Mouse (Mus musculus) neural tube, embryonic 14.5 days (tissue): Measurements from ENCODE around the gene Gm17087. TPM values are rescaled to one million over a fixed set of nuclear protein-coding genes. Genes with fewer than 3 reads are reported as not detected.
A peak's percentile ranks its signal among the peaks of the same experiment; 100 is the strongest.

Experiments used
- ATAC-seq: fragments of 200-750 bp; cut with Nextera tagmentation; 2 replicates; pipeline ENCODE4 v1.8.0; 2017; ENCODE audit warnings: low read depth, mild to moderate bottlenecking, moderate TSS enrichment, moderate library complexity
- H3K27ac ChIP-seq: fragments of 300-500 bp; sonication (generic); 2 replicates; pipeline ENCODE4 v1.5.1; 2014; ENCODE audit warnings: low read depth, mild to moderate bottlenecking, control low read depth, low read length, moderate library complexity, mixed read lengths
- H3K27me3 ChIP-seq: fragments of 300-500 bp; sonication (generic); 2 replicates; pipeline ENCODE4 v1.6.1; 2014; ENCODE audit warnings: low read length; ENCODE audit not compliant: control insufficient read depth, insufficient read depth
- H3K36me3 ChIP-seq: fragments of 300-500 bp; sonication (generic); 2 replicates; pipeline ENCODE4 v1.6.1; 2014; ENCODE audit warnings: low read length, mixed read lengths; ENCODE audit not compliant: control insufficient read depth, insufficient read depth
- H3K4me1 ChIP-seq: fragments of 300-500 bp; sonication (generic); 2 replicates; pipeline ENCODE4 v1.6.1; 2014; ENCODE audit warnings: low read length; ENCODE audit not compliant: control insufficient read depth, insufficient read depth
- H3K4me2 ChIP-seq: fragments of 300-500 bp; sonication (generic); 2 replicates; pipeline ENCODE4 v1.6.1; 2014; ENCODE audit warnings: mild to moderate bottlenecking, low read depth, low read length, control low read depth
- H3K4me3 ChIP-seq: fragments of 300-500 bp; sonication (generic); 2 replicates; pipeline ENCODE4 v1.5.1; 2014; ENCODE audit warnings: low read depth, low read length, control low read depth, mixed read lengths
- H3K9ac ChIP-seq: fragments of 300-500 bp; sonication (generic); replicated peaks from 2 replicates; pipeline ENCODE4 v1.6.1; 2014; ENCODE audit warnings: low read depth, mild to moderate bottlenecking, control low read depth, low read length, mixed read lengths
- H3K9me3 ChIP-seq: fragments of 300-500 bp; sonication (generic); 2 replicates; pipeline ENCODE4 v1.6.1; 2016; ENCODE audit warnings: low read length; ENCODE audit not compliant: control insufficient read depth
- WGBS: fragments of 180-500 bp; shearing (Covaris S2); extraction: QIAGEN DNeasy Blood & Tissue Kit; methylation state at CpG from one replicate; pipeline ENCODE4 v1.1.7; 2014; 5-methylcytosine and 5-hydroxymethylcytosine counted together
- polyA plus RNA-seq: library from polyadenylated mRNA; unstranded; fragments of >200 nt; fragmentation: Nextera tagmentation; extraction: Ambion mirVana; gene quantifications from 2 replicates; pipeline ENCODE4 v1.2.1, GENCODE M21; 2014

Gene Gm17087
- polyA plus RNA-seq, 1 experiment from 2014 or later, result not detected

- ATAC-seq, result no peak
- H3K4me1 ChIP-seq, result peaks cover 18% of the 10 kb centered on the region
- H3K4me3 ChIP-seq, result no peak overlapping the region
- 0 out of 2 replicates have a peak, but pooled peaks cover 9% of the 10 kb centered on the region for H3K27me3 ChIP-seq
- no peak overlapping the region for H3K4me2 ChIP-seq
- no peak overlapping the region for H3K9ac ChIP-seq
- H3K27ac ChIP-seq, result no peak overlapping the region
- H3K9me3 ChIP-seq, result no peaks in the 10 kb centered on the region
- 90% methylated on average over 3 of the region's 3 CpGs for WGBS
- no peaks in the 10 kb centered on the region for H3K36me3 ChIP-seq
Measured at GRCm38 (mm10) chr17:8528641-8529040, 38.1 kb downstream of the Gm17087 start.

GRCm38 (mm10) chr17:8526815-8527261, 39.9 kb downstream of the Gm17087 start:
- no peak for ATAC-seq
- Histone ChIP-seq H3K9ac (no peak overlapping the region), H3K4me3 (no peak overlapping the region), H3K9me3 (no peaks in the 10 kb centered on the region), H3K4me2 (no peak overlapping the region), H3K36me3 (no peaks in the 10 kb centered on the region), H3K4me1 (peaks cover 22% of the 10 kb centered on the region), H3K27ac (no peak overlapping the region), H3K27me3 (0 out of 2 replicates have a peak, but pooled peaks cover 9% of the 10 kb centered on the region)
- WGBS, result 19% methylated on average over 9 of the region's 9 CpGs

- WGBS, result 5% methylated on average over 21 of the region's 21 CpGs
- Histone ChIP-seq H3K9ac (0 out of 2 replicates have a peak overlapping the region, but pooled peaks have one; percentile 16), H3K4me3 (peak overlapping the region; percentile 56; the same call in 1 of the 2 replicates), H3K4me1 (peaks cover 22% of the 10 kb centered on the region), H3K36me3 (no peaks in the 10 kb centered on the region), H3K27ac (no peak overlapping the region), H3K4me2 (peak overlapping the region; percentile 94), H3K9me3 (no peaks in the 10 kb centered on the region), H3K27me3 (0 out of 2 replicates have a peak, but pooled peaks cover 9% of the 10 kb centered on the region)
- no peak for ATAC-seq
Measured at GRCm38 (mm10) chr17:8525971-8526740, 40.6 kb downstream of the Gm17087 start.

- Histone ChIP-seq H3K27ac (no peak within 1 kb of the TSS), H3K4me3 (peak within 1 kb of the TSS; percentile 56), H3K27me3 (0 out of 2 replicates have a peak, but pooled peaks cover 9% of the 10 kb centered on the region), H3K4me1 (peaks cover 22% of the 10 kb centered on the region), H3K36me3 (no peaks in the 10 kb centered on the region), H3K4me2 (peak within 1 kb of the TSS; percentile 94), H3K9me3 (no peaks in the 10 kb centered on the region), H3K9ac (peak within 1 kb of the TSS; percentile 75)
- 1% methylated on average over 21 of the region's 22 CpGs for WGBS
- ATAC-seq, result peak; percentile 36; the same call in 1 of the 2 replicates
Measured at GRCm38 (mm10) chr17:8525225-8525721, 41.5 kb downstream of the Gm17087 start, which contains the start of gene Pde10a. Pde10a (plus strand) TSS chr17:8525372.

GRCm38 (mm10) chr17:8524387-8525165, 42.2 kb downstream of the Gm17087 start:
- ATAC-seq, result peak; percentile 93
- no peaks in the 10 kb centered on the region for H3K9me3 ChIP-seq
- peak overlapping the region; percentile 75 for H3K9ac ChIP-seq
- no peak overlapping the region for H3K27ac ChIP-seq
- H3K27me3 ChIP-seq, result 0 out of 2 replicates have a peak, but pooled peaks cover 9% of the 10 kb centered on the region
- peaks cover 22% of the 10 kb centered on the region for H3K4me1 ChIP-seq
- H3K4me3 ChIP-seq, result peak overlapping the region; percentile 56
- H3K4me2 ChIP-seq, result peak overlapping the region; percentile 94
- under 1% methylated on average over 40 of the region's 45 CpGs for WGBS
- H3K36me3 ChIP-seq, result no peaks in the 10 kb centered on the region

- peaks cover 22% of the 10 kb centered on the region for H3K4me1 ChIP-seq
- H3K36me3 ChIP-seq, result no peaks in the 10 kb centered on the region
- peak overlapping the region; percentile 94 for H3K4me2 ChIP-seq
- H3K27ac ChIP-seq, result no peak overlapping the region
- H3K4me3 ChIP-seq, result peak overlapping the region; percentile 56
- H3K9ac ChIP-seq, result peak overlapping the region; percentile 75
- 0 out of 2 replicates have a peak, but pooled peaks cover 9% of the 10 kb centered on the region for H3K27me3 ChIP-seq
- no peaks in the 10 kb centered on the region for H3K9me3 ChIP-seq
- WGBS, result 11% methylated on average over 3 of the region's 3 CpGs
- peak; percentile 23 for ATAC-seq
Measured at GRCm38 (mm10) chr17:8523986-8524385, 42.8 kb downstream of the Gm17087 start.

GRCm38 (mm10) chr17:8516006-8516405, 50.7 kb downstream of the Gm17087 start:
- no peak overlapping the region for H3K4me3 ChIP-seq
- H3K9ac ChIP-seq, result no peak overlapping the region
- no peaks in the 10 kb centered on the region for H3K4me1 ChIP-seq
- WGBS, result 82% methylated on average over 6 of the region's 6 CpGs
- H3K27ac ChIP-seq, result no peak overlapping the region
- H3K9me3 ChIP-seq, result no peaks in the 10 kb centered on the region
- no peaks in the 10 kb centered on the region for H3K36me3 ChIP-seq
- ATAC-seq, result no peak
- H3K27me3 ChIP-seq, result no peaks in the 10 kb centered on the region
- no peak overlapping the region for H3K4me2 ChIP-seq
